Mouse (Mus musculus) brown adipose tissue, adult 24 weeks (tissue): Measurements from ENCODE around the gene Utp3. TPM values are rescaled to one million over a fixed set of nuclear protein-coding genes. Genes with fewer than 3 reads are reported as not detected.
"Not testable (repeated sequence)": the region's sequence is repeated elsewhere in the genome, so short reads cannot be mapped to it uniquely, and the experiment has no call there.

ENCODE experiments used
- H3K27ac ChIP-seq: fragments of 200-500 bp; replicated peaks from 2 replicates; pipeline ENCODE4 v1.5.1; 2012; ENCODE audit warnings: low read depth, mild to moderate bottlenecking, low read length
- H3K4me1 ChIP-seq: fragments of 200-500 bp; 2 replicates; pipeline ENCODE4 v1.6.1; 2012; ENCODE audit warnings: low read length, mixed read lengths; ENCODE audit not compliant: control insufficient read depth, insufficient read depth, insufficient read length
- H3K4me3 ChIP-seq: fragments of 200-500 bp; 2 replicates; pipeline ENCODE4 v1.5.1; 2012; ENCODE audit warnings: low read depth, mild to moderate bottlenecking, low read length, moderate library complexity; ENCODE audit not compliant: insufficient read depth
- polyA plus RNA-seq: library from polyadenylated mRNA; stranded (reverse); fragments of >200 nt; gene quantifications from 2 replicates; pipeline ENCODE4 v1.2.4, GENCODE M21; 2012; ENCODE audit not compliant: missing spikeins, insufficient read depth, insufficient read length

Gene Utp3
- 20.9 and 26.2 TPM in 2 replicates for polyA plus RNA-seq

DNA sequence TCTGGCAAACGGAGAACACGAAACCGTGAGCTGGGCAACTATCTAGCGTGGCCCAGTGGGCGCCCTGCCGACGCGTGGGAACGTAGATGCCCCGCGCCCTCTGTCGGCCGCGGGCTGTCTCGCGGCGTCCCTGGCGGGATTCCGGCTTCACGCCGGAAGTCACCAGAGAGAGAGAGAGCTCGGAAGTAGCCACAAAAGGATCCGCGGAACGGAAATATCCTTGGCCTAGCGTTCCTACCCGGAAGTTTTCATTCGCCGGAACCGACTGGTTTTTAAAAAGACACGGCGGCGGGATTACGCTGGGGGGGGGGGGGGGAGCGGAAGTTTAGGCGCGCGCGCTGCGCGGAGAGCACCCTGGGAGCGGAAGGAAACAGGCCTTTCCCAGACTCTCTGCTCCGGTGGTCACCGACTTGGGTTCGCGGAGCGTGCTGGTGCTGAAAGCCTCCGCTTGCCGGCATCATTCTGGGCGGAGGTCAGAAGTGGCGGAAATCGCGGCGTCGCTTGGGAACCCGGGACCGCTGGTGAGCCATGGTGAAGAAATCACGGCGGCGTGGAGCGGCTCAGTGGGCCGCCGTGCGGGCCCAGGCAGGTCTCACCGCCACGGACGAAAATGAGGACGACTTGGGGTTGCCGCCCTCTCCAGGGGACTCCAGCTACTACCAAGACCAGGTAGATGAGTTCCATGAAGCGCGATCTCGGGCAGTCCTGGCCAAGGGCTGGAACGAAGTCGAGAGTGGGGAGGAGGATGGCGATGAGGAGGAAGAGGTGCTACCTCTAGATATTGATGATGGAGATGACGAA, at the start of gene Utp3:
TSS of gene Utp3 (plus strand) at position 377 of the 801 bp plus-strand sequence.
- peak within 1 kb of the TSS; percentile 91 for H3K4me3 ChIP-seq
- H3K4me1 ChIP-seq: peaks cover 6% of the 10 kb centered on the region; the same call in 1 of the 2 replicates
- H3K27ac ChIP-seq: peak within 1 kb of the TSS; percentile 99

GRCm38 (mm10) chr5:88508555-88508954, 45.7 kb upstream of the Utp3 start:
- Histone ChIP-seq H3K4me1 (no peaks in the 10 kb centered on the region), H3K27ac (no peak overlapping the region), H3K4me3 (no peak overlapping the region)

- H3K4me3 ChIP-seq: no peak overlapping the region
- peak overlapping the region; percentile 54 for H3K27ac ChIP-seq
- H3K4me1 ChIP-seq: no peaks in the 10 kb centered on the region
Observed at GRCm38 (mm10) chr5:88508990-88509389, 45.3 kb upstream of the Utp3 start.

GRCm38 (mm10) chr5:88519232-88519631, 35.0 kb upstream of the Utp3 start:
- Histone ChIP-seq H3K27ac (no peak overlapping the region), H3K4me3 (no peak overlapping the region), H3K4me1 (peaks cover 2% of the 10 kb centered on the region; the same call in 1 of the 2 replicates)

DNA sequence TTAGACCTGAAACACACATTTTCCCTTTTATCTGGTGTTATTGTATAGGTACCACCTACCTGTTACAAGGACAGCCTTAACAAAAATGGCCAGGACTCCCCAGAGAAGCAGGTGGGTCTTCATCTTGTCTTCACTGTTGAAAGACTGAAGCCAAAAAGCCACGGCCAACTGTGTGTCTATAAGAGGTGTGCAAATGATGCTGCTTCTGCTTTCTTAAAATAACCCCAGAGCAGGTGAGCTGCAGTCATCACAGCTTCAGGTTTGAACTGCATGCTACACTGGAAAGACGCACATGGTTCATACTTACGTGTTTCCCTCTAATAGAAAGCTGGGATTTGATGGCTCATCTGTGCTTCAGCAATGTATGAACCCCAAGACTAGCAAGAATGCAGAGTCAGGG, 26.6 kb upstream of the Utp3 start, which contains the start of gene Jchain:
TSS of gene Jchain (minus strand) at position 235 of the 400 bp plus-strand sequence.
- Histone ChIP-seq H3K4me3 (no peak within 1 kb of the TSS), H3K4me1 (no peaks in the 10 kb centered on the region), H3K27ac (no peak within 1 kb of the TSS)

DNA sequence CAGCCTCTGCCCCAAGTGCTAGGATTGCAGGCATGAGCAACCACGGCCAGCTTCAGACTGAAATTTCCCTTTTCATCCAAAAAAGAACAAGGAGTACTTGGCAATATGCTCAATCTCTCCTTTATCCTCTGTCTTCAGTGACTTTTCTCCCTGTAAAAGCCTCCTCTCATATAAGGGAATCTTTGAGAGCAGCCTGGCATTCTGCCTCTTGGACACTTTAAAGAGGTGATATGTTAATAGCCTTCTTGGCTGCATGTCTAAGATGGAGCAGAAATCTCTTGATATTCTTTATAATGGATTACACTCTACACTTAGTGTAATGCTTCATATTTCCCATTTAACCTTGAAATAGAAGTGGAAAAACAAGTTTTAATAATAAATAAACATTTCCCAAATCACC, 23.4 kb upstream of the Utp3 start:
- Histone ChIP-seq H3K4me1 (no peaks in the 10 kb centered on the region), H3K27ac (no peak overlapping the region), H3K4me3 (no peak overlapping the region)

GRCm38 (mm10) chr5:88534697-88535096, 19.6 kb upstream of the Utp3 start:
- H3K4me1 ChIP-seq: no peaks in the 10 kb centered on the region
- H3K27ac ChIP-seq: no peak overlapping the region
- no peak overlapping the region for H3K4me3 ChIP-seq

DNA sequence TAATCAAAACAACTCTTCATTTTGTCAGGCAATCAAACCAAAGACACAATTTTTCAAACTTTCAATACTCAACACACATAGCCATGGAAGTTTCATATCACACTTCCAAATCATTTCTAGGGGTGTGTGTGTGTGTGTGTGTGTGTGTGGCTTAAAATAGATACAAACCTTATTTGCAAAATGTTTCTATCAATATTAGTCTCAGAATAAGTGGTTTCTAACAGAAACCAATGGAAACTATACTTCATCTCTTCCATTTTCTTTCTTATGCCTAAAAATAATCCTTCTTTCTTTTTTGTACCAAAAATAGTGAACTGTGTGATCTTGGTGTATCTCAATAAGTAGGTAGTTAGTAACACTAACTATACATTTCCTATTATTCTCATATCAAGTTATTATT, 13.4 kb upstream of the Utp3 start:
- Histone ChIP-seq H3K27ac (no peak overlapping the region), H3K4me1 (no peaks in the 10 kb centered on the region)

DNA sequence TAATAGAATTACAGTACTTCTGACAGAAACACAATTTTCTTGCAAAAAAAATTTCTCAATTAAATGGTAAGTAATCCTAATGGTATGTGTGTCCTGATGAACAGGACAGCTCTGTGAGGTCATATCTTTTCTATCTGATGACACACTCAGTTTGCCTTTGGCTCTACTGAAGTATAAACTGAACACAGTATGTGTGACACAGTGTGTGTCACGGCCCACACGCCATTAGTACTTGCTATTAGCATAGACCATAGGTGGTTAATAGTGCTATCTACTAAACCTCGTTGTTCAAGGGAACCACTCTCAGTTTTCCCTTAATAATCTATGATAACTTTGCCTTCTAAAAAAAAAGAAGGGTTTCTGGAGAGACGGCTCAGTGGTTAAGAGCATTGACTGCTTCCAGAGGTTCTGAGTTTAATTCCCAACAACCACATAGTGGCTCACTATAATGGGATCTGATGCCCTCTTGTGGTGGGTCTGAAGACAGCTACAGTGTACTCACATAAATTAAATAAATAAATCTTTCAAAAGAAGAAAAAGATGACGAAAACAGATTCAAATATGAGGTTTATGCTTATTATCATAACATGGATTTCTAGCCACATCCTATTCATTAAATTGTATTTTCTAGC, 11.5 kb upstream of the Utp3 start:
- Histone ChIP-seq H3K27ac (no peak overlapping the region), H3K4me3 (no peak overlapping the region)

More for the DNA sequence above, 13.4 kb upstream of the Utp3 start:
- no peak overlapping the region for H3K4me3 ChIP-seq

GRCm38 (mm10) chr5:88544411-88544810, 9.9 kb upstream of the Utp3 start:
- H3K27ac ChIP-seq, H3K4me3 ChIP-seq, H3K4me1 ChIP-seq: not testable (repeated sequence)

More for the DNA sequence above, 11.5 kb upstream of the Utp3 start:
- H3K4me1 ChIP-seq: no peaks in the 10 kb centered on the region

DNA sequence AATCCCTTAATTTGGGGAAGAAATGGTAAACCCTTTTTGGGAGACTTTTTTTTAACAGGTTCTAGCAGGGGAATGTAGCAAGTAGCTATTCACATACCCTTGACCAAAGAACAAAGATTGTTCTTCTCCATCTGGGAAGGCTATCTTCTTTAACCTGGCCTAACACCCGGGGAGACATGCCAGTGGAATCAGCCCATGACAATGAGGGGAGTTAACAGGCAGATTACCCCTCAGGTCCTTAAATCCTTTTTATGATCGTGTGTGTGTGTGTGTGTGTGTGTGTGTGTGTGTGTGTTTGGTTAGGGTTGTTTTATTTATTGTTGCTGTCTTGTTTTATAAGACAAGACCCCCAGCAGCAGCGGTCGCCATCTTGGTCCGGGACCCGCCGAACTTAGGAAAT, 8.7 kb upstream of the Utp3 start:
- no peaks in the 10 kb centered on the region for H3K4me1 ChIP-seq
- no peak overlapping the region for H3K27ac ChIP-seq
- H3K4me3 ChIP-seq: no peak overlapping the region

- peaks cover 6% of the 10 kb centered on the region; the same call in 1 of the 2 replicates for H3K4me1 ChIP-seq
- H3K27ac ChIP-seq: peak overlapping the region; percentile 99
- H3K4me3 ChIP-seq: peak overlapping the region; percentile 91
Observed at GRCm38 (mm10) chr5:88553271-88554085, 784 bp upstream of the Utp3 start.

DNA sequence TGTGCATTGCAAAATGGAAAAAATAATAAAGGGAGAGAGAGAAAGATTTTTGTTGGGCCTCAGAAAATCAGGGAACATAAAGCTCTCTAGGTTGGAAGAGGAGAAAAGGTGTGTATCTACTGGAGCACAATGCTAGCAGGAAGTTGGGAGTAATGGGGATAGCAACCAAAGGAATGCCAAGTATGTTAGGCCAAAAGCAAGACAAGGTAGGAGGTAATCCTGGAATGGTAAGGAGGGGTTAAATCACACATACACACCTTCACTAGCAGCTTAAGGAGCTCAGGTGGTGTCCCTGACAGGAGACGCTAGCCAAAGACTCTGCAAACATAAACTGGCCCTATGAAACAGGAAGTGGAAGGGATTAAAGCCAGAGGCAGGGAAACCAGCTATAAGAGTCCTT, 4.7 kb downstream of the Utp3 start:
- Histone ChIP-seq H3K27ac (no peak overlapping the region), H3K4me1 (peaks cover 6% of the 10 kb centered on the region; the same call in 1 of the 2 replicates), H3K4me3 (no peak overlapping the region)

- Histone ChIP-seq H3K4me3 (no peak overlapping the region), H3K27ac (no peak overlapping the region), H3K4me1 (no peaks in the 10 kb centered on the region)
Observed at GRCm38 (mm10) chr5:88561080-88561814, 7.0 kb downstream of the Utp3 start.
